In the genomic region with DNA sequence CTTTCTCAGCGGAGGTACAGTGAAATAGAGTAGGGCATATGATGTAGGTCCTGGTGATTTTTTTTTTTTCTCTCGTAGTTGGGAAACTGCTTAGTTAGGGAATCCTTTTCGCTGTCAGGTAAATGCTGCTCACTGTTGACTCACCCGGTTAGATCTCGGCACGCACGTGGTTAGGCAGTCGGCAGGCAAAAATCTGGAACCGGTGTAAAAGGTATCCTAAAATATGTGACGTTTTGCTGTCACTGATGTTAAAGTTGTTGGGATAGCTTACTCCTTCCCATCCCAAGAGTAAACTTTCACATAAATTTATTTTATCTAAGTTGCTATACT, we compare ENCODE assay signal across 7 mouse cellular contexts. TPM values are rescaled to one million over a fixed set of nuclear protein-coding genes. Genes with fewer than 3 reads are reported as not detected.
A peak's percentile ranks its signal among the peaks of the same experiment; 100 is the strongest.
DNase-seq lines count a peak whose midpoint lies in the region; ATAC-seq and TF ChIP-seq lines count a peak whose summit lies in the region.

No protein-coding gene starts in this region.

- peak overlapping the region; percentile 95 for H3K9ac ChIP-seq in lung, embryonic 16.5 days (ENCODE audit: low read length)
- H3K9ac ChIP-seq in hindbrain, postnatal 0 days (replicated peaks; ENCODE audit: low read length) = peak overlapping the region; percentile 91

- peaks cover 60% of the 10 kb centered on the region for H3K79me2 ChIP-seq in myocyte (ENCODE audit: control insufficient read depth, insufficient read depth)

- H3K4me2 ChIP-seq in lung, embryonic 16.5 days (ENCODE audit: low read depth, low read length) = peak overlapping the region; percentile 62
- peak overlapping the region; percentile 81 for H3K4me2 ChIP-seq in hindbrain, postnatal 0 days (ENCODE audit: low read depth, low read length)
- H3K4me2 ChIP-seq in myocyte (ENCODE audit: low read depth) = peak overlapping the region; percentile 85

- H3K27me3 ChIP-seq in lung, embryonic 16.5 days (ENCODE audit: control insufficient read depth, insufficient read depth, low read depth, low read length) = no peaks in the 10 kb centered on the region
- H3K27me3 ChIP-seq in hindbrain, postnatal 0 days (ENCODE audit: insufficient read depth, low read length) = no peaks in the 10 kb centered on the region
- no peaks in the 10 kb centered on the region for H3K27me3 ChIP-seq in myocyte (ENCODE audit: control insufficient read depth, insufficient read depth, insufficient read length)

- TF ChIP-seq POLR2A in myocyte (IDR thresholded peaks at IDR 0.05; ENCODE audit: insufficient read length, low read depth) = no peak

- peaks cover 2% of the 10 kb centered on the region; the same call in 1 of the 2 replicates for H3K36me3 ChIP-seq in lung, embryonic 16.5 days (ENCODE audit: control insufficient read depth, insufficient read depth, low read length)
- H3K36me3 ChIP-seq in hindbrain, postnatal 0 days (ENCODE audit: insufficient read depth, low read length) = no peaks in the 10 kb centered on the region; the same call in 1 of the 2 replicates
- peaks cover 9% of the 10 kb centered on the region for H3K36me3 ChIP-seq in myocyte (ENCODE audit: control insufficient read depth, insufficient read depth)

- TF ChIP-seq CTCF in hindbrain, postnatal 0 days (IDR thresholded peaks at IDR 0.05; ENCODE audit: low read depth) = no peak

- WGBS in lung, embryonic 16.5 days = 0% methylated on average over 10 of the region's 10 CpGs
- 0% methylated on average over 10 of the region's 10 CpGs for WGBS in hindbrain, postnatal 0 days

- peaks cover 14% of the 10 kb centered on the region for H3K4me1 ChIP-seq in lung, embryonic 16.5 days (replicated peaks; ENCODE audit: control insufficient read depth, insufficient read depth, low read length)
- H3K4me1 ChIP-seq in hindbrain, postnatal 0 days (ENCODE audit: insufficient read depth, low read length) = peaks cover 15% of the 10 kb centered on the region

- ATAC-seq in lung, embryonic 16.5 days (ENCODE audit: low read depth) = no peak
- no peak for ATAC-seq in hindbrain, postnatal 0 days

- H3K9me3 ChIP-seq in lung, embryonic 16.5 days (ENCODE audit: control insufficient read depth, low read length) = no peaks in the 10 kb centered on the region
- no peaks in the 10 kb centered on the region for H3K9me3 ChIP-seq in hindbrain, postnatal 0 days (ENCODE audit: low read length)

- DNase-seq in lung, postnatal 10 days = no peak
- DNase-seq in embryo, embryonic 10.5 days (ENCODE audit: low spot score) = peak; percentile 31
- DNase-seq in hindbrain, postnatal 0 days (ENCODE audit: low spot score) = no peak
- DNase-seq in layer of hippocampus, postnatal 25 days (ENCODE audit: extremely low spot score in 1 of 2, low spot score in 1 of 2) = no peak
- DNase-seq in urinary bladder, postnatal 25 days (ENCODE audit: low spot score) = no peak

- no peak overlapping the region for H3K27ac ChIP-seq in lung, embryonic 16.5 days (ENCODE audit: low read length)
- H3K27ac ChIP-seq in hindbrain, postnatal 0 days = no peak overlapping the region

- peak overlapping the region; percentile 100 for H3K4me3 ChIP-seq in lung, embryonic 16.5 days (ENCODE audit: low read length)
- peak overlapping the region; percentile 100 for H3K4me3 ChIP-seq in hindbrain, postnatal 0 days (ENCODE audit: low read length)
- H3K4me3 ChIP-seq in myocyte = peak overlapping the region; percentile 92

- H3ac ChIP-seq in myocyte (ENCODE audit: control insufficient read depth, insufficient read length) = peak overlapping the region; percentile 47

TF ChIP-seq in myocyte, 11 proteins besides CTCF, POLR2A, EP300 and RAD21:
- TF ChIP-seq SRF (IDR thresholded peaks at IDR 0.05; ENCODE audit: control insufficient read depth, insufficient read length, low read depth) (no peak), POLR2AphosphoS2 (IDR thresholded peaks at IDR 0.05; ENCODE audit: insufficient read length, low read depth) (no peak), MAX (IDR thresholded peaks at IDR 0.05; ENCODE audit: low read depth) (no peak), E2F4 (IDR thresholded peaks at IDR 0.05; ENCODE audit: insufficient read depth) (no peak), TCF12 (IDR thresholded peaks at IDR 0.05; ENCODE audit: insufficient read depth, poor library complexity, severe bottlenecking) (no peak), MYOG (IDR thresholded peaks at IDR 0.05; ENCODE audit: control insufficient read depth in 1 of 3, insufficient read depth in 1 of 3, insufficient read length in 2 of 3, low read depth in 2 of 3) (no peak), USF1 (IDR thresholded peaks at IDR 0.05; ENCODE audit: low read depth) (no peak), REST (IDR thresholded peaks at IDR 0.05; ENCODE audit: insufficient read depth, insufficient read length) (no peak), MYOD1 (IDR thresholded peaks at IDR 0.05; ENCODE audit: control insufficient read depth in 1 of 3, insufficient read length in 2 of 3, low read depth in 2 of 3) (no peak), TCF3 (IDR thresholded peaks at IDR 0.05; ENCODE audit: insufficient read length, low read depth) (no peak), CEBPB (IDR thresholded peaks at IDR 0.05; ENCODE audit: insufficient read depth, poor library complexity, severe bottlenecking) (no peak)

RNA-seq across cellular contexts. Expression of a gene that starts 1.3 kb away (rescaled TPM):
- polyA plus RNA-seq in lung, embryonic 16.5 days (2015; fragmentation: Nextera tagmentation; extraction: Ambion mirVana) = 55.5 and 59.5 TPM in 2 replicates
- total RNA-seq in hindbrain, postnatal 0 days (2014; rRNA removed) = 19.4 and 80.8 TPM in 2 replicates
- polyA plus RNA-seq in hindbrain, postnatal 0 days (2015; fragmentation: Nextera tagmentation; extraction: Ambion mirVana) = 33.6 and 36.0 TPM in 2 replicates
- 24.1 TPM for polyA plus RNA-seq in myocyte (2012; fragmentation: generic; extraction: Trizol)
- 10 to 100 TPM; 24.9 to 26.7 TPM for total RNA-seq in layer of hippocampus, postnatal 25 days (2021)

RNA-seq across cellular contexts. Expression of a gene that starts 56.1 kb away (rescaled TPM):
- 3.4 and 4.1 TPM in 2 replicates for polyA plus RNA-seq in lung, embryonic 16.5 days (2015; fragmentation: Nextera tagmentation; extraction: Ambion mirVana)
- total RNA-seq in hindbrain, postnatal 0 days (2014; rRNA removed) = 1.0 and 6.3 TPM in 2 replicates
- polyA plus RNA-seq in hindbrain, postnatal 0 days (2015; fragmentation: Nextera tagmentation; extraction: Ambion mirVana) = 0.88 and 1.2 TPM in 2 replicates
- polyA plus RNA-seq in myocyte (2012; fragmentation: generic; extraction: Trizol) = 0.31 TPM
- total RNA-seq in layer of hippocampus, postnatal 25 days (2021) = 1 to 10 TPM; 1.2 to 1.8 TPM
